Mouse (Mus musculus): Measurements from ENCODE around the gene Hacd3.

Hacd3 gene

GRCm38 (mm10) chr9:65020991-65021886, at the start of gene Hacd3:
TSS of gene Hacd3 (minus strand) at chr9:65021693.
- Histone ChIP-seq H3K9me3 (ENCODE audit: low read length) (no peaks in the 10 kb centered on the region), H3K4me3 (replicated peaks; ENCODE audit: low read length) (peak within 1 kb of the TSS; percentile 96), H3K27me3 (ENCODE audit: insufficient read depth, low read length) (peaks cover 18% of the 10 kb centered on the region), H3K4me1 (replicated peaks; ENCODE audit: low read depth, low read length) (peaks cover 28% of the 10 kb centered on the region), H3K36me3 (ENCODE audit: insufficient read depth, low read length) (no peaks in the 10 kb centered on the region)
- TF ChIP-seq CTCF (conservative IDR thresholded peaks at IDR 0.05; ENCODE audit: low read length) = no peak
- TF ChIP-seq NANOG (IDR thresholded peaks at IDR 0.05; ENCODE audit: borderline replicate concordance, low read length) = no peak; the same call in 1 of the 2 replicates
- TF ChIP-seq POU5F1 (IDR thresholded peaks at IDR 0.05; ENCODE audit: borderline replicate concordance, low read length) = no peak

- H3K4me3 ChIP-seq (replicated peaks; ENCODE audit: low read length) = no peak overlapping the region
- peaks cover 63% of the 10 kb centered on the region for H3K36me3 ChIP-seq (ENCODE audit: insufficient read depth, low read length)
- H3K4me1 ChIP-seq (replicated peaks; ENCODE audit: low read depth, low read length) = 0 out of 2 replicates have a peak, but pooled peaks cover 7% of the 10 kb centered on the region
- TF ChIP-seq CTCF (conservative IDR thresholded peaks at IDR 0.05; ENCODE audit: low read length) (no peak), POU5F1 (IDR thresholded peaks at IDR 0.05; ENCODE audit: borderline replicate concordance, low read length) (no peak), NANOG (IDR thresholded peaks at IDR 0.05; ENCODE audit: borderline replicate concordance, low read length) (no peak)
- H3K9me3 ChIP-seq (ENCODE audit: low read length) = no peaks in the 10 kb centered on the region
- H3K27me3 ChIP-seq (ENCODE audit: insufficient read depth, low read length) = no peaks in the 10 kb centered on the region
Observed at GRCm38 (mm10) chr9:65070587-65070986, 49.1 kb upstream of the Hacd3 start.

GRCm38 (mm10) chr9:65064251-65064650, 42.8 kb upstream of the Hacd3 start:
- Histone ChIP-seq H3K4me3 (replicated peaks; ENCODE audit: low read length) (no peak overlapping the region), H3K36me3 (ENCODE audit: insufficient read depth, low read length) (peaks cover 78% of the 10 kb centered on the region), H3K4me1 (replicated peaks; ENCODE audit: low read depth, low read length) (no peaks in the 10 kb centered on the region), H3K9me3 (ENCODE audit: low read length) (no peaks in the 10 kb centered on the region), H3K27me3 (ENCODE audit: insufficient read depth, low read length) (no peaks in the 10 kb centered on the region)
- TF ChIP-seq POU5F1 (IDR thresholded peaks at IDR 0.05; ENCODE audit: borderline replicate concordance, low read length) = no peak
- TF ChIP-seq NANOG (IDR thresholded peaks at IDR 0.05; ENCODE audit: borderline replicate concordance, low read length) = no peak
- no peak for TF ChIP-seq CTCF (conservative IDR thresholded peaks at IDR 0.05; ENCODE audit: low read length)

GRCm38 (mm10) chr9:65050981-65051380, 29.5 kb upstream of the Hacd3 start:
- peaks cover 85% of the 10 kb centered on the region for H3K36me3 ChIP-seq (ENCODE audit: insufficient read depth, low read length)
- TF ChIP-seq CTCF (conservative IDR thresholded peaks at IDR 0.05; ENCODE audit: low read length) (no peak), NANOG (IDR thresholded peaks at IDR 0.05; ENCODE audit: borderline replicate concordance, low read length) (no peak), POU5F1 (IDR thresholded peaks at IDR 0.05; ENCODE audit: borderline replicate concordance, low read length) (no peak)
- no peaks in the 10 kb centered on the region for H3K27me3 ChIP-seq (ENCODE audit: insufficient read depth, low read length)
- H3K9me3 ChIP-seq (ENCODE audit: low read length) = no peaks in the 10 kb centered on the region
- H3K4me3 ChIP-seq (replicated peaks; ENCODE audit: low read length) = no peak overlapping the region
- no peaks in the 10 kb centered on the region for H3K4me1 ChIP-seq (replicated peaks; ENCODE audit: low read depth, low read length)

GRCm38 (mm10) chr9:65049422-65049821, 27.9 kb upstream of the Hacd3 start:
- H3K27me3 ChIP-seq (ENCODE audit: insufficient read depth, low read length) = no peaks in the 10 kb centered on the region
- no peaks in the 10 kb centered on the region for H3K9me3 ChIP-seq (ENCODE audit: low read length)
- peaks cover 84% of the 10 kb centered on the region for H3K36me3 ChIP-seq (ENCODE audit: insufficient read depth, low read length)
- TF ChIP-seq CTCF (conservative IDR thresholded peaks at IDR 0.05; ENCODE audit: low read length) = no peak
- TF ChIP-seq NANOG (IDR thresholded peaks at IDR 0.05; ENCODE audit: borderline replicate concordance, low read length) = no peak
- TF ChIP-seq POU5F1 (IDR thresholded peaks at IDR 0.05; ENCODE audit: borderline replicate concordance, low read length) = no peak
- H3K4me1 ChIP-seq (replicated peaks; ENCODE audit: low read depth, low read length) = no peaks in the 10 kb centered on the region
- no peak overlapping the region for H3K4me3 ChIP-seq (replicated peaks; ENCODE audit: low read length)

- peaks cover 82% of the 10 kb centered on the region for H3K36me3 ChIP-seq (ENCODE audit: insufficient read depth, low read length)
- no peaks in the 10 kb centered on the region for H3K27me3 ChIP-seq (ENCODE audit: insufficient read depth, low read length)
- H3K4me1 ChIP-seq (replicated peaks; ENCODE audit: low read depth, low read length) = no peaks in the 10 kb centered on the region
- H3K4me3 ChIP-seq (replicated peaks; ENCODE audit: low read length) = no peak overlapping the region
- TF ChIP-seq POU5F1 (IDR thresholded peaks at IDR 0.05; ENCODE audit: borderline replicate concordance, low read length) (no peak), NANOG (IDR thresholded peaks at IDR 0.05; ENCODE audit: borderline replicate concordance, low read length) (no peak), CTCF (conservative IDR thresholded peaks at IDR 0.05; ENCODE audit: low read length) (no peak)
- H3K9me3 ChIP-seq (ENCODE audit: low read length) = no peaks in the 10 kb centered on the region
Observed at GRCm38 (mm10) chr9:65046993-65047392, 25.5 kb upstream of the Hacd3 start.

- Histone ChIP-seq H3K27me3 (ENCODE audit: insufficient read depth, low read length) (no peaks in the 10 kb centered on the region), H3K4me3 (replicated peaks; ENCODE audit: low read length) (no peak overlapping the region), H3K9me3 (ENCODE audit: low read length) (no peaks in the 10 kb centered on the region), H3K36me3 (ENCODE audit: insufficient read depth, low read length) (peaks cover 78% of the 10 kb centered on the region), H3K4me1 (replicated peaks; ENCODE audit: low read depth, low read length) (no peaks in the 10 kb centered on the region)
- TF ChIP-seq NANOG (IDR thresholded peaks at IDR 0.05; ENCODE audit: borderline replicate concordance, low read length) (no peak), CTCF (conservative IDR thresholded peaks at IDR 0.05; ENCODE audit: low read length) (peak; percentile 89)
Observed at GRCm38 (mm10) chr9:65041430-65041829, 19.9 kb upstream of the Hacd3 start.

- peaks cover 54% of the 10 kb centered on the region for H3K36me3 ChIP-seq (ENCODE audit: insufficient read depth, low read length)
- no peaks in the 10 kb centered on the region for H3K9me3 ChIP-seq (ENCODE audit: low read length)
- H3K4me1 ChIP-seq (replicated peaks; ENCODE audit: low read depth, low read length) = peaks cover 16% of the 10 kb centered on the region
- no peaks in the 10 kb centered on the region for H3K27me3 ChIP-seq (ENCODE audit: insufficient read depth, low read length)
- no peak for TF ChIP-seq CTCF (conservative IDR thresholded peaks at IDR 0.05; ENCODE audit: low read length)
- no peak for TF ChIP-seq POU5F1 (IDR thresholded peaks at IDR 0.05; ENCODE audit: borderline replicate concordance, low read length)
- no peak for TF ChIP-seq NANOG (IDR thresholded peaks at IDR 0.05; ENCODE audit: borderline replicate concordance, low read length)
- H3K4me3 ChIP-seq (replicated peaks; ENCODE audit: low read length) = no peak overlapping the region
Observed at GRCm38 (mm10) chr9:65036861-65037260, 15.4 kb upstream of the Hacd3 start.

Measured in E14TG2a.4 (cell line).